Mouse (Mus musculus): ENCODE measurements at regions not wholly inside any gene's neighbourhood (a gene's known extent, or its start where the extent isn't known, plus 50 kb on each side); places are given as distances from the start of the nearest gene placed in this dataset.

GRCm38 (mm10) chr4:91051913-91052312, 348.7 kb downstream of the Elavl2 start:
- DNase-seq (ENCODE audit: low read depth): no peak

GRCm38 (mm10) chr4:91029462-91029861, 371.1 kb downstream of the Elavl2 start:
- no peak for DNase-seq (ENCODE audit: low read depth)

DNA sequence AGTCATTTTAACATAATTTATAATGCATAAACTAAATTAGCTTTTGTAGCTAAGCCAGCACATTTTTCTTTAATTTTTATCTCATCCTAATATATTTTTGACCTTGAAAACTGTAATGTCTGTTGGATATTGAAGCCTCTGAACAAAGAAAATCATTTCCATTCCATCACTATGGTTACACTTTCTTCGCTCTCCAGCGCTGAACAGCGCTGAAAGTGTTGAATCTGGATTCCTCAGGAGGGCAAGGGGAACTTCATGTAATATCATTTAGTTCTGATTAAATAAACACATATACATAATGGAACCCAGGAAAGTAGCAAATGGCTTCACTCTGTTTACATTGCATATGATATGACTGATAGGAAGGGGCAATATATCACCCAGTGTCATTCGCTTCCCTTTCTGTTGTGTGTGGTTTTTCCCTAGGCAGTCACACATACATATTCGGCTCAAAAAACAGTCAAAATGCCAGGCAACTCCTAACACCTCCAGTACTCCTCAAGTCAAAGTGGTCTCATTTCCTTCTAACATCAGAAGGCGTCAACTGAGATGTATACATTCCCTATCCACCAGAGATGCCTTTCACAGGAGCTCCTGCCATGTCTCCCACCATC, 372.5 kb downstream of the Elavl2 start:
- peak; percentile 1 for DNase-seq (ENCODE audit: low read depth)

- DNase-seq (ENCODE audit: low read depth): no peak
Measured at GRCm38 (mm10) chr4:90996388-90997092, 404.0 kb downstream of the Elavl2 start.

- DNase-seq (ENCODE audit: low read depth): no peak
Measured at GRCm38 (mm10) chr4:90964658-90965057, 435.9 kb downstream of the Elavl2 start.

DNA sequence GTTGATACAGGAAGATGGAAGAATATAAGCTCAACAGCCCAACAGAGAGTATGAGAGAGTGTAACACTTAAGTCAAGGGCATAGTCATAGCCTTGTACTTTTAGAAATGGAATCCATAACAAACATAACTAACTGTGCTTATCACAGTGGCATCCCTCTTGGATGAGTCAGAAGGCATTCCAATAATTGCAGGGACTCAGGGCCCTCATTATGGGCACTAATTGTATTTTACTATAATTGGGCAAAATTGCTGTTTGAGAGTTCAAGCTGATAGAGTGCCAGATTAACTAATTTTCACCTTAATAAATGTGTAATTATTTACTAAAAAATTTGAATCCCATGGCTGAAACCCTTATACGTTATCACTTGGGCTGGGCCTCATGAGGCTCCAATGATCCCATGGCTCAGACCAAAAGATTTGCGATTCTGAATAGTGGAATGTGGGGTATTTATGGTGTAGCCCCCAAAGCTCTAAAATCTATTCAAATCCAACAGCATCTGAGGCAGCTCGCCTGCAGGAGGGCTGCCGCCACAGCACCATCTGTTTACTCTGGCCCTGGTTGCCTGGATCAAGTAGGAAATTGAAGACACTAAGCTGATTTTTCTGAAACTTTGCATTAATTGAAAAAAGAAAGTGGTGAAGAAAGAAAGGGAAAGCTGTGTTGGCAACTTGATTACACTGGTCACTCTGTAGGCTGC, 456.7 kb downstream of the Elavl2 start:
- DNase-seq (ENCODE audit: low read depth): no peak

GRCm38 (mm10) chr4:90917312-90918107, 483.1 kb downstream of the Elavl2 start:
- no peak for DNase-seq (ENCODE audit: low read depth)

GRCm38 (mm10) chr4:90906311-90906710, 494.3 kb downstream of the Elavl2 start:
- no peak for DNase-seq (ENCODE audit: low read depth)

DNA sequence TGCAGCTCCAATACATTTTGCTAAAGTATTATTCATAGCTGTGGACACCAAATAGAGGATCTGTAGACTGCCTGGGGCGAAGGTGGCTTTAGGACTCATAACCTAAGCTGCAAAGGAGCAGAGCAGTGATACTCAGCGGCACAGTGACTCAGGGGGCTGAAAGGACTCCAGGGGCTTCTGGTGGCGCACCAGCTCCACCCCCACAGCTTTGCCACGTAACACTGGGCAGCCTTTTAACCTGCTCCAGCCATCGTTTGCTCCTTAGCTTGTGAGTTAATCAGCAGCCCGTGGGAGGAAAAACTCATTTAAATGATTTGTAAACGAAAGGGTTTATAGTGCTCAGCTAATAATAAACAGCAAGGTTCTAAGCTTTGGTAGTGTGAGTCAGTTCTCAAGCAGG, 532.4 kb downstream of the Elavl2 start:
- DNase-seq (ENCODE audit: low read depth): no peak

- no peak for DNase-seq (ENCODE audit: low read depth)
Measured at GRCm38 (mm10) chr4:90860854-90861253, 539.7 kb downstream of the Elavl2 start.

DNA sequence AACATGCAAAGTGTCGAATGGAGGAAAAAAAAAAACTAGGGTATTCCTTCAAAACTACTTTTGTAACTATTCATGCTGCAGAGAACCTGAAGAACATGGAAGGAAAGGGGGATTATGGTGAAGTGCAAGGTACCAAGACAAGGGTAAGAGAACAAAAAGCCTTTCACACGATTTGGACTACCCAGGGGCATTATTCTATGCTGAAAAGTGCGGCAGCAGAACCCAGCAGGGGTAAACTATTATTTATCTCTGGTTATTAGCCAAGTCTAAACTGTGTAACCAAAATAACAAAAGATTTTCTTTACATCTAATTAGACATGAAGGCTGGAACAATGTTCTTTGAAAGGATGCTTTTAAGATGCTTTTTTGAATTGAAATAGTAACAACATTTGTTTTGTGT, 560.8 kb downstream of the Elavl2 start:
- no peak for DNase-seq (ENCODE audit: low read depth)

DNA sequence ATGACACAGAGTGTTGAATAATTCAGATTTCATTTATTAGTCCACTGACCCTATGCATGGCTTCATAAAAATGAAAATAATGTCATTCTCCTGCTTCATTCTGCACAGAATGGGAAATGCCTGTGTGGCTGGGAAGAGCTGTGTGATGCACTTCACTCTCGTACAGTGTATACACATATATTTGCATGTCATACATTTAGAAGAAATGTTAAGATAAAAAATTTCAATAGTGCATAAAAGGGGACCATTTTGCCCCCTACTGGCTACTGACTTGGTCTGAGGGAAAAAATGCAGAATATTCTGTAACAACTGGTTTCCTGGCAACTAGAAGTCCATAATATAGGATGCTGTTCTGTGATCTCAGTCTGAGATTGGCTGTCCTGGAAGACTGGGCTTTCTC, 580.5 kb downstream of the Zfp352 start:
- no peak for DNase-seq (ENCODE audit: low read depth)

GRCm38 (mm10) chr4:90798637-90799036, 580.0 kb downstream of the Zfp352 start:
- DNase-seq (ENCODE audit: low read depth): no peak

DNA sequence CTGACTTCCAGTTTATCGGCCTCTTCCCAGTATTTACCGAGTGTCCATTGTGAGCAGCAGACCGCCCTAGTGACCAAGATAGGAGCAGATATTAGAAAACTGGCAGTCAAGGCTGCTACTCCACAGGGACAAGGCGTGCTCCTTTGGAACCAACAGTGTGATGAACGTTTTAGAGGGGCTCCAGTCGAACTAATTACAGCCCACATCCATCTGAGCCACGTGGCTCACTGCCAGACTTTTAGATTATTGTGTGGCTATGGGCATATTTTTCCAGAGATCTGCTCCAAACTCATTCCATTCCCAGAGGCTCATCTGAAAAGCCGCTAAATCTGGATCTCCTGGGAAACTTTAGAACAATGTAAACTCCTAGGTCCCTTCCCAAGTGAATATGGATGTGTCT, 578.9 kb downstream of the Zfp352 start:
- no peak for DNase-seq (ENCODE audit: low read depth)
